Comparison of ENCODE assay signal across 12 mouse cellular contexts in genomic region chr1:189703156-189703555, GRCm38 (mm10). TPM values are rescaled to one million over a fixed set of nuclear protein-coding genes. Genes with fewer than 3 reads are reported as not detected.
A peak's percentile ranks its signal among the peaks of the same experiment; 100 is the strongest.
DNase-seq lines count a peak whose midpoint lies in the region; ATAC-seq and TF ChIP-seq lines count a peak whose summit lies in the region.
"Had no signal": no experiment of that assay in that cellular context is flagged by ENCODE, and none has a peak within 500 bp of the region (broad histone marks: within the 10 kb centered on the region; RNA-seq: fewer than 3 reads in every experiment).

No protein-coding gene starts in this region.

- no peak overlapping the region for H3K27ac ChIP-seq in forebrain, embryonic 11.5 days (ENCODE audit: low read depth, low read length)
- no peak overlapping the region for H3K27ac ChIP-seq in forebrain, embryonic 14.5 days (ENCODE audit: low read depth, low read length)
- H3K27ac ChIP-seq in lung, postnatal 0 days (ENCODE audit: low read length): no peak overlapping the region
- no peak overlapping the region for H3K27ac ChIP-seq in cortical plate, adult 2 months (ENCODE audit: insufficient read depth, low read length)

- no peak for TF ChIP-seq EP300 in lung, postnatal 0 days (IDR thresholded peaks at IDR 0.05)

- no peak overlapping the region for H3K4me2 ChIP-seq in forebrain, embryonic 11.5 days (ENCODE audit: low read depth, low read length, severe bottlenecking)
- H3K4me2 ChIP-seq in forebrain, embryonic 14.5 days (ENCODE audit: low read length): no peak overlapping the region
- no peak overlapping the region for H3K4me2 ChIP-seq in lung, postnatal 0 days (replicated peaks; ENCODE audit: low read depth, low read length)
- H3K4me2 ChIP-seq: liver, embryonic 11.5 days had no signal

- peak; percentile 67 for TF ChIP-seq CTCF in lung, postnatal 0 days (IDR thresholded peaks at IDR 0.05)
- TF ChIP-seq CTCF in cortical plate, adult 2 months (IDR thresholded peaks at IDR 0.05; ENCODE audit: extremely low read depth, insufficient read depth, low read length): peak; percentile 17; the same call in 1 of the 2 replicates

- peak; percentile 51 for DNase-seq in forebrain, embryonic 11.5 days (ENCODE audit: low spot score)
- DNase-seq in forebrain, embryonic 14.5 days (ENCODE audit: low spot score): no peak
- peak; percentile 38 for DNase-seq in lung, postnatal 0 days (ENCODE audit: low spot score)
- DNase-seq in lung, postnatal 4 days: no peak
- peak; percentile 44 to 46 for DNase-seq in thymus, postnatal 10 days (ENCODE audit: low spot score in 2 of 2)
- no peak for DNase-seq in right cerebral cortex, postnatal 36 days (ENCODE audit: low spot score in 2 of 2)
- DNase-seq in MN1 (ENCODE audit: low spot score): no peak
- DNase-seq: cerebellum, postnatal 36 days; layer of hippocampus, adult 9-11 months; right cerebral cortex, postnatal 14 days had no signal

- no peak overlapping the region for H3K9ac ChIP-seq in forebrain, embryonic 11.5 days (ENCODE audit: low read length)
- H3K9ac ChIP-seq in forebrain, embryonic 14.5 days (ENCODE audit: low read length): no peak overlapping the region
- no peak overlapping the region for H3K9ac ChIP-seq in lung, postnatal 0 days (replicated peaks; ENCODE audit: low read depth)

- H3K9me3 ChIP-seq in forebrain, embryonic 11.5 days (ENCODE audit: control insufficient read depth, low read length): no peaks in the 10 kb centered on the region
- H3K9me3 ChIP-seq in forebrain, embryonic 14.5 days (replicated peaks; ENCODE audit: control insufficient read depth, low read length): no peaks in the 10 kb centered on the region
- no peaks in the 10 kb centered on the region for H3K9me3 ChIP-seq in lung, postnatal 0 days (ENCODE audit: low read length)

- no peak for ATAC-seq in forebrain, embryonic 11.5 days (replicated peaks; ENCODE audit: low FRiP score)
- ATAC-seq in forebrain, embryonic 14.5 days: no peak
- ATAC-seq in lung, postnatal 0 days: 0 out of 2 replicates have a peak, but pooled peaks have one; percentile 20

- no peak overlapping the region for H3K4me3 ChIP-seq in forebrain, embryonic 11.5 days (ENCODE audit: low read depth, low read length)
- no peak overlapping the region for H3K4me3 ChIP-seq in forebrain, embryonic 14.5 days (ENCODE audit: low read depth, low read length)
- no peak overlapping the region for H3K4me3 ChIP-seq in lung, postnatal 0 days (ENCODE audit: low read depth, low read length)
- no peak overlapping the region for H3K4me3 ChIP-seq in cortical plate, adult 2 months (ENCODE audit: insufficient read depth, low read length)

- no peaks in the 10 kb centered on the region for H3K27me3 ChIP-seq in forebrain, embryonic 11.5 days (ENCODE audit: control insufficient read depth, insufficient read depth, low read length)
- no peaks in the 10 kb centered on the region for H3K27me3 ChIP-seq in forebrain, embryonic 14.5 days (replicated peaks; ENCODE audit: control insufficient read depth, insufficient read depth, low read length)
- H3K27me3 ChIP-seq in lung, postnatal 0 days (replicated peaks; ENCODE audit: insufficient read depth, low read length): no peaks in the 10 kb centered on the region

- TF ChIP-seq POLR2A in cortical plate, adult 2 months (IDR thresholded peaks at IDR 0.05; ENCODE audit: extremely low read depth, insufficient read depth, low read length): no peak

- H3K4me1 ChIP-seq in forebrain, embryonic 11.5 days (replicated peaks; ENCODE audit: control insufficient read depth, insufficient read depth, low read length): no peaks in the 10 kb centered on the region
- no peaks in the 10 kb centered on the region for H3K4me1 ChIP-seq in forebrain, embryonic 14.5 days (ENCODE audit: control insufficient read depth, insufficient read depth, low read length)
- H3K4me1 ChIP-seq in lung, postnatal 0 days (ENCODE audit: insufficient read depth, low read depth, low read length): no peaks in the 10 kb centered on the region
- H3K4me1 ChIP-seq in cortical plate, adult 2 months (ENCODE audit: control insufficient read depth, insufficient read depth, low read length): no peaks in the 10 kb centered on the region

- no peaks in the 10 kb centered on the region for H3K36me3 ChIP-seq in forebrain, embryonic 11.5 days (ENCODE audit: control insufficient read depth, insufficient read depth, low read length)
- no peaks in the 10 kb centered on the region for H3K36me3 ChIP-seq in forebrain, embryonic 14.5 days (ENCODE audit: control insufficient read depth, insufficient read depth, low read length)
- H3K36me3 ChIP-seq in lung, postnatal 0 days (ENCODE audit: insufficient read depth, low read length): no peaks in the 10 kb centered on the region

- WGBS in forebrain, embryonic 11.5 days: 41% methylated on average over 7 of the region's 7 CpGs
- 52% methylated on average over 7 of the region's 7 CpGs for WGBS in forebrain, embryonic 14.5 days
- WGBS in lung, postnatal 0 days: 43% methylated on average over 7 of the region's 7 CpGs

RNA-seq across cellular contexts. Expression of gene Cenpf, which starts 15.3 kb away (rescaled TPM):
- 127 and 150 TPM in 2 replicates for polyA plus RNA-seq in forebrain, embryonic 11.5 days (2014; fragmentation: Nextera tagmentation; extraction: Ambion mirVana)
- 43.6 and 50.5 TPM in 2 replicates for polyA plus RNA-seq in forebrain, embryonic 14.5 days (2014; fragmentation: Nextera tagmentation; extraction: Ambion mirVana)
- polyA plus RNA-seq in lung, postnatal 0 days (2015; fragmentation: Nextera tagmentation; extraction: Ambion mirVana): 4.1 and 6.3 TPM in 2 replicates
- polyA plus RNA-seq in cortical plate, adult 2 months (2012; rRNA removed): 0.15 and 0.23 TPM in 2 replicates

RNA-seq across cellular contexts. Expression of gene Ptpn14, which starts 24.9 kb away (rescaled TPM):
- 4.5 and 5.1 TPM in 2 replicates for polyA plus RNA-seq in forebrain, embryonic 11.5 days (2014; fragmentation: Nextera tagmentation; extraction: Ambion mirVana)
- polyA plus RNA-seq in forebrain, embryonic 14.5 days (2014; fragmentation: Nextera tagmentation; extraction: Ambion mirVana): 1.1 and 1.7 TPM in 2 replicates
- polyA plus RNA-seq in lung, postnatal 0 days (2015; fragmentation: Nextera tagmentation; extraction: Ambion mirVana): 4.9 and 5.2 TPM in 2 replicates
- 2.5 and 2.7 TPM in 2 replicates for polyA plus RNA-seq in cortical plate, adult 2 months (2012; rRNA removed)

Comparison
In these comparisons a context has a peak if more than half of its experiments do, and no peak if none do; other contexts are left out.
1. DNase-seq: peak in forebrain, embryonic 11.5 days (single experiment), lung, postnatal 0 days (single experiment) and thymus, postnatal 10 days (2 of 2); none in forebrain, embryonic 14.5 days (single experiment), lung, postnatal 4 days (0 of 2), right cerebral cortex, postnatal 36 days (0 of 2) and MN1 (single experiment).